Mouse (Mus musculus): Measurements from ENCODE around the gene Fgfr2.

- TF ChIP-seq CTCF (IDR thresholded peaks at IDR 0.05; ENCODE audit: control insufficient read depth, insufficient read depth, insufficient replicate concordance, low read depth, low read length) (no peak), POLR2A (IDR thresholded peaks at IDR 0.05; ENCODE audit: control insufficient read depth, low read depth, low read length) (no peak)
Measured at GRCm38 (mm10) chr7:132726106-132726861, 396.9 kb downstream of the Fgfr2 start.
